Mouse (Mus musculus): ENCODE results near the gene Zkscan14.
A peak's percentile ranks its signal among the peaks of the same experiment; 100 is the strongest.

The Zkscan14 gene

DNA sequence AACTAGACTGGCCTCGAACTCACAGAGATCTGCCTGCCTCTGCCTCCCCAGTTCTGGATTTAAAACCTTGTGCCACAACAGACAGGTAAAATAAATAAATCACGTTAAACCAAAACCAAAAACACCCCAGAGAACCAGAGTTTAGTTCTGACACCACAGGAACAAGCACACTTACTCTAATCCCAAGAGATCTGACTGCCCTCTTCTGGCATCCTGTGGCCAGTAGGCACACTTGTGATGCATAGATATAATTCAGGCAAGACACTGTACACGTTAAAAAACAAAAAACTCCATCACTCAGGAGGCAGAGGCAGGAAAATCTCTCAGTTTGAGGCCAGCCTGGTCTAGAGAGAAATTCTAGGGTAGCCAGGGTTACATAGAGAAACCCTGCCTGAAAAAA, 778 bp upstream of the Zkscan14 start:
- DNase-seq (ENCODE audit: low spot score) = no peak

DNA sequence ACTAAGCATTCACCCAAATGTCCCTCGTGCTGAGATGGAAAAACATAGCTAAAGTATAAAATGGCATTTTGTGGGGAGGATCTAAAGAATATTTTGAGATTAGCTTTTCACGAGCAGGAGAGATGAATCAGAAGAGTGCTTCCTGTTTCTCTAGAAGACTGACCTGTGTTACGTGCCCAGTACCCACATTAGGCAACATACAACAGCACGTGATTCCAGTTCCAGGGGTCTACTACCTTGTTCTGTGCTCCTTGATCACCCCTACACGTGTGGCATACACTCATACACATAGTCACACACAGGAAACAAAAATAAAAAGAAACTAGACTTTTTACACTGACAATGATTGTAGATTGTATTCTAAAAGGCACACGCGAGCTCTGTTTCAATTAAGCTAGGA, 1.3 kb downstream of the Zkscan14 start:
- no peak for DNase-seq (ENCODE audit: low spot score)

DNA sequence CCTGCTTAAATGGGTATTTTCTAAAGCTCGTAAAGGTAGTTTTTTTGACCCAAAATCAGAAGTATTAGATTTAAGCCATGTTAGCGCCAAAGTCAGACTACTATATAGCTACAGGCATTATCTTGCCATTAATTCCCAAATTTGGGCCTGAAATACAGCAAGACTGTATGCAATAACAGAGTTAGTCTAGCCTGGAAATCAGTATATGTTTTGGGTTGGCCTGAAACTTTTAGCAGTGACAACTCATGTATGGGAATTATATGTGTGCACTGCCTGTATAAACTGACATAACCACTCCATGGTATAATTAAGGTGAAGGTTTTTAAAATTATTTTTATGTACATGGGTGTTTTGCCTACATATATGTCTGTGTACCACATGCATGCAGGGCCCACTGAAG, 9.7 kb downstream of the Zkscan14 start, which contains the start of gene Atp5j2:
Gene Atp5j2, minus strand, starts transcription at position 101 of the 400 bp plus-strand sequence.
- DNase-seq (ENCODE audit: low spot score) = no peak

DNA sequence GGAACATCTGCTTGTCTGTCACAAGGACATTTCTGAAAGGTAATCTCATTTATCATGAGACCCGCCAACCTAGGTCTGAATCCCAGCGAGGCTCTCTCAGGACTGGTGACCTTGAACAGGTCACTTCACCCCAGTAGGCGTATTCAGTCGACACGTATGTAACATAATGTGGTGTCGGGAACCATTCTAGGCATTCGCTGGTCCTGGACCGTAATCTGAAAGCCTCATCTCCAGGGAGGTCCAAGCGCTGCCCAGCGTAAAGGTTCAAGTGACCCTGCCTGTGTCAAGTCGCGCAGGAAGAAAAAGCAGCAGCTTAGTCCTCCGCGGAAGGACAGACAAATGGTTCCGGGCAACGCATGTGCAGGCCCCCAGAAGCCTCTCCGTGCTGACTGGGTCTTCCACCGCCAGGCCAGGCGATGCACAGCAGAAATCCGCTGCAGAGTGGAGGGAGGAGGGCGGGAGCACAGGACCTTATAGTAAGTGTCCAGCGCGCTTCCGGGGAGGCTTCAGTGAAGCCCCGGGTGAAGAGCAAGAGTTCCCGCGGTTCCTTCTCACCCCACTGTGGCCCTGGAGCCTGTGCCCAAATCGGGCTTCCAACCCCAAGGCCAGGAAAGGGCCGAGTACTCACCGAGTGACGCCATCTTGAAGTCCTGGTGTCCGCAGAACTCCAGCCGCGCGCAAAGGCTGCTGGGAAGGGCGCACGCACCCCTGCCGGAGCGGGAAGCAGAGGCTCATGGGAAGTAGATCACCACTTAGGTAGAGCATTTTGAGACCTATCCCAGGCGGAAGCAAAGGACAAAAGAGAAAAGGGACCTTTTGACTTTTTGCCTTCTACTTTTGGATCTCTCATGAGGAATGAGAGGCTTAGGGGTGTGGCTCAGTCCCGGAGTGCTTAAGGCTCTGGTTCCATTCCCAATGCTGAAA, 10.5 kb downstream of the Zkscan14 start:
- DNase-seq (ENCODE audit: low spot score) = peak; percentile 95

GRCm38 (mm10) chr5:145190373-145190772, 11.3 kb downstream of the Zkscan14 start:
- no peak for DNase-seq (ENCODE audit: low spot score)

- no peak for DNase-seq (ENCODE audit: low spot score)
These were observed 12.3 kb downstream of the Zkscan14 start for GRCm38 (mm10) chr5:145189416-145189815.

DNA sequence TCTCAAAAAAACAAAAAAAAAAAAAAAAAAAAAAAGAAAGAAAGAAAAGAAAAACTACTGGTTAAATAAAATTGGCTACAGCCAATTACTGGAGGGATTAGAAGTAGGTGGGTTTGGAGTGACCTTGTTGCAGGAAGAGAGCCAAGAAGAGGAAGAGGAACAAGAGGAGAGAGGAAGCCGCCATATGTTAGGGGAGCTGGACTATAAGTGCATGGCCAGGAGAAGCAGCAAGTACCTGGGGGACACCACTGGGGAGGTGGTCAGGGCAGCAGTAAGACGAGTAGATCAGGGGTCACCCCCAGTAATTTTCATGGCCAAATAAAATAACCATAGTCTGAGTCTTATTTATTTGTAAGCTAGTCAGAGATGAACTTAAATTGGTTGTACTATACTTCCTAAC, 16.4 kb downstream of the Zkscan14 start:
- DNase-seq (ENCODE audit: low spot score) = no peak

GRCm38 (mm10) chr5:145178461-145178980, 23.1 kb downstream of the Zkscan14 start:
- no peak for DNase-seq (ENCODE audit: low spot score)

DNA sequence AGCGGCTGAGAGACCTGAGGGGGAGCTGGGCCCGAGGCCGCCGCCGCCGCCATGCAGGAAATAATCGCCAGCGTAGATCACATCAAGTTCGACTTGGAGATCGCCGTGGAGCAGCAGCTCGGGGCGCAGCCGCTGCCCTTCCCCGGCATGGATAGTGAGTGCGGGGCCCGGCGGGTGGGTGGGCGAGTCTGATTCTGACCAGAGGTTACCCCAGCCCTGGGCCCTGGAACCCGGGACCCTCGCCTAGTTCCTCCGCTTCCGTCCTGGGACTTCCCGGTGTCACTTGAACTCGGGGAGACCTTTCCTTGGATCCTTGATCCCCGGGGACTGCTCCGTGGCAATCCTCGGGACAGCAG, 34.4 kb downstream of the Zkscan14 start:
- DNase-seq (ENCODE audit: low spot score) = no peak

DNA sequence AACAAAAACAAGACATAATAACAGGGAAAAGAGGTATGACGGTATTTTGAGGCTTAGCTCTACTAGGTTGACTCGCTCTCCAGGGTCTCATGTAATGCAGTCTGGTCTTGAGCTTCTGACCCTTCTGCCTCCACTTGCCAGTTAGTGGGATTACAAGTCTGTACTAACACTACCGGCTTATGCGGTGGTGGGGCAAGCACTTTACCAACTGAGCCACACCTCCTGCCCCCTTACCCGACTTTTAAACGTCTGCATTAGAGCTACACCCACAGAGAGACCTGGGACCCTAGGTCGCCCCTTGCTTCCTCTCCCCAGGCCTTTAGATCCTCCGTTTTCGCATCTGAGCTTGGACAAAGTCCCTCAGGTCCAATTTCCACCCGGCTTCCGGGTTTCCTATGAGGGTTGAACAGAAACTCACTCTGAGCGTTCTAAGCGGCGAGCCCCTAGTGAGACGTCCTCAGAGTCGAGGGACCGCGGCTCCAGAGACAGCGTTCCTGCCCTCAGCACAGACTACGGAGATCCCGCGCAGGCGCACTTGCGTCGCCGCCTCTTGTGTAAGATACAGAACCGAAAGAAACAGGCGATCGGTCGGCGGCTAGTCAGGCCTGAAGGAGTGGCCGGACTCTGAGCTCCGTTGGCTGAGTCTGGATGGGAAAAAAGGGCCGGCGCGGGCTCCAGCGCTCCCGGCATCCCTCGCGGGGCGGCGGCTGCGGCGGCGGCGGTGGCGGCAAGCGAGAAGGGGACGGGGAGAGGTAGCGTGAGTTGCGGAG, 34.9 kb downstream of the Zkscan14 start, which contains the start of the genes Ptcd1 and Cpsf4:
Gene Ptcd1, minus strand, starts transcription at position 573 of the 770 bp plus-strand sequence.
Gene Cpsf4, plus strand, starts transcription at position 678 of the 770 bp plus-strand sequence.
- DNase-seq (ENCODE audit: low spot score) = peak; percentile 98

DNA sequence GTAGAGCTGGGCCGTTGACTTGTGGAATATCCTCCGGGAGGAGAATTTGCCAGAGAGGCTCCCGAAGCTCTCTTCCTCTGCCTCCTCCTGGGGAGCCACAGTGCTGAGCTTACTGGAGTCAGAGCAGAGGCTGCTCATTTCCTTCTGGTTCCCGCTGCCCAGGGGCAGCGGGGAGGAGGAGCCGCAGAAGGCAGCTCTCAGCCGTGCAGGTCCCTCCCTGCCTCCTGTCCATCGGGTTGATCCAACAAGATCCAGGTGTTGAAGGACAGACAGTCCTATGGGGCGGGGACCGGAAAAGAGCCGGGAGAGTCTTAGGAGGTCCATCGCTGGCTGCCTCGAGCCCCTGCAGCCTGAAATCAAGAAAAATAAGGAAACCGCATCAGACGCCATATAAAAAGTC, 36.5 kb downstream of the Zkscan14 start:
- DNase-seq (ENCODE audit: low spot score) = no peak

DNA sequence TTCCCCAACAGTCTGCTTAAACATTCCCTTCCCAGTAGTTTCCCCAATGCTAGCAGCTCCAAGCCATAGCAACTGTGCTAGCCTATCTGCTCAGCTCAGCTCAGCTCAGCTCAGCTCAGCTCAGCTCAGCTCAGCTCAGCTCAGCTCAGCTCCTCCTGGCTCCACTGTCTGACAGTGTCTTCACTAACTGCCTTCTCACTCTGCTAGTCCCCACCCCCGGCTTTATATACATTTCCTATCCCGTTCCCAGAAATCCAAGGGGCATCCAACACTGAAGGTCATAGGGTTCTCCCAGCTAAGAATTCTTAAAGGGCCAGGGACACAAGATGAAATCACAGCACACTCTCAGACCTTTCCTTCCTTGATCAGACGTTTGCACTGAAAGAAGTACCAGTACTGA, 37.0 kb downstream of the Zkscan14 start:
- DNase-seq (ENCODE audit: low spot score) = no peak

DNA sequence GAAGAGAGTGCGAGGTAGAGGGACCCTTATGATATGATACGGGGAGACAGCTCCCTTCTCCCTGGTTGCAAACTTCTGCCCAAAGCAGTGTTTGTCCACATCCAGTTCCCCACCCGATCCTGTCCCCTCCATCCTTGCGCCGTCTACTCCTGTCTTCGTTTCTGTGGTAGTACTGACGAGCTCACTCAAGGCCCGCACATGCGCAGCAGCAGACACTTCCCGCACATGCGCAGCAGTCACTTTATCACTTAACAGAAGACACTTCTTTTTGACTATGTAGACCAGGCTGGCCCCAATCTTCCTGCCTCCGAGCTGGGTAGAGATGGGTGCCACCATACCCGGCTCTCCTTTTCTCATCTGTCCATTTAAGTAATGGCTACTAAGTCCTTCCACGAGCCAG, 40.3 kb downstream of the Zkscan14 start:
- DNase-seq (ENCODE audit: low spot score) = no peak

DNA sequence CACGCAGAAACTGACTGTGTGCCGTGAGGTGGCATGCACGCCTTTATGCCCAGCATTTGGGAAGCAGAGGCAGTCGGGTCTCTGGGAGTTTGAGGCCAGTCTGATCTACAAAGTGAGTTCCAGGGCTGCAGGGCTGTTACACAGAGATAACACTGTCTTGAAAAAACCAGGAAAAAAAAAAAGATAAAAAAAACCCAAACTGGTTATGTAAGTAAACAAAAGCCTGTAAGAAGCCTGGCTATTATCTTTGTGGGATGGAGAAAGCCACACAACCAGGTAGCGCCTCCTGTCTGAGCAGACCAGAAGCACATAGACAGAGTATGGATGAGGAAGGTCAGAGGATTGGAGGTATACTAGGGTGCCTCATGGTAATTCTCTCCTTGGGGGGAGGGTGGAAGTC, 49.0 kb downstream of the Zkscan14 start:
- no peak for DNase-seq (ENCODE audit: low spot score)

DNA sequence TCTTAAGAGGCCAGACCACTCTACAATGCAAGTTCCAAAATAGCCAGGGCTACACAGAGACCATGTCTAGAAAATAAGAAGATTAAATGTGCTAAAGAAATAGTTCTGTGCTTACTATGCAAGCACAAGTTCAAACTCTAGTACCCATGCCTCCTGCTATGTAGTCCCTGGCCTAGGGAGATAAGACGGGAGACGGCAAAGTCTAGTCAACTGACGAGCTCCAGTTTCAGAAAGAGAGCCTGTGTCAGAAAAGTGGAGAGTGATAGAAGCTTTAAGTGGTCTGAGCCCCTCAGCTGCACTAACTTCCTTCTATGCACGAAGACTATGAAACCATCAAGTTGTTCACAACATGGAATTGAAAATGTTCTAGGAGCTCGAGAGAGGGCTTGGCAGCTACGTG, 52.4 kb downstream of the Zkscan14 start:
- DNase-seq (ENCODE audit: low spot score) = no peak

- no peak for DNase-seq (ENCODE audit: low spot score)
These were observed 53.9 kb downstream of the Zkscan14 start for GRCm38 (mm10) chr5:145147748-145148147.
